Mouse (Mus musculus) small intestine, adult 2 months (tissue): ENCODE data around the gene Ccdc13. TPM values are rescaled to one million over a fixed set of nuclear protein-coding genes. Genes with fewer than 3 reads are reported as not detected.
A peak's percentile ranks its signal among the peaks of the same experiment; 100 is the strongest.

ENCODE experiments used
- H3K27ac ChIP-seq: fragments of 200-500 bp; 2 replicates; pipeline ENCODE4 v1.5.1; 2012; ENCODE audit warnings: low read depth, low read length, control low read depth, inconsistent platforms; ENCODE audit not compliant: insufficient read depth
- H3K27me3 ChIP-seq: fragments of 200-500 bp; 2 replicates; pipeline ENCODE4 v1.6.1; 2012; ENCODE audit warnings: mild to moderate bottlenecking, moderate library complexity, low read length, inconsistent platforms; ENCODE audit not compliant: control insufficient read depth, insufficient read depth
- H3K36me3 ChIP-seq: fragments of 200-500 bp; 2 replicates; pipeline ENCODE4 v1.6.1; 2012; ENCODE audit warnings: mild to moderate bottlenecking, low read length, control low read depth, inconsistent platforms; ENCODE audit not compliant: control insufficient read depth, insufficient read depth
- H3K4me1 ChIP-seq: fragments of 200-500 bp; 2 replicates; pipeline ENCODE4 v1.6.1; 2012; ENCODE audit warnings: low read length, inconsistent platforms, mixed read lengths; ENCODE audit not compliant: control insufficient read depth, insufficient read depth, insufficient read length
- H3K4me3 ChIP-seq: fragments of 200-500 bp; 2 replicates; pipeline ENCODE4 v1.5.1; 2012; ENCODE audit warnings: low read depth, mild to moderate bottlenecking, control low read depth, inconsistent platforms, low read length, moderate library complexity
- CTCF ChIP-seq: fragments of 200-500 bp; IDR thresholded peaks from 2 replicates; pipeline ENCODE4 v1.5.1; 2012; ENCODE audit warnings: low read depth, mild to moderate bottlenecking, control low read depth, inconsistent platforms, low read length, moderate library complexity, mixed read lengths; ENCODE audit not compliant: insufficient replicate concordance, insufficient read length; ENCODE audit errors: extremely low read depth
- POLR2A ChIP-seq: fragments of 200-500 bp; IDR thresholded peaks from 2 replicates; pipeline ENCODE4 v1.6.1; 2012; ENCODE audit warnings: low read depth, mild to moderate bottlenecking, control low read depth, inconsistent platforms, low read length, moderate library complexity
- WGBS: fragments of 180-500 bp; shearing (Covaris S2); methylation state at CpG from one replicate; pipeline ENCODE4 v1.1.7; 2018; 5-methylcytosine and 5-hydroxymethylcytosine counted together
- polyA plus RNA-seq: library from polyadenylated mRNA; depleted of rRNA; stranded (reverse); fragments of >200 nt; gene quantifications from 2 replicates; pipeline ENCODE4 v1.2.3, GENCODE M21; 2012

Gene Ccdc13
- polyA plus RNA-seq, 1 experiment, result 0.65 TPM

GRCm38 (mm10) chr9:121846526-121847118 is 7.4 kb upstream of the Ccdc13 start:
- Histone ChIP-seq H3K4me1 (no peaks in the 10 kb centered on the region), H3K27ac (no peak overlapping the region), H3K27me3 (no peaks in the 10 kb centered on the region), H3K4me3 (no peak overlapping the region), H3K36me3 (peaks cover 19% of the 10 kb centered on the region)
- 32% methylated on average over 10 of the region's 10 CpGs for WGBS
- no peak for TF ChIP-seq POLR2A
- peak; percentile 80; the same call in 1 of the 2 replicates for TF ChIP-seq CTCF

GRCm38 (mm10) chr9:121842914-121843313 is 3.7 kb upstream of the Ccdc13 start:
- peaks cover 2% of the 10 kb centered on the region; the same call in 1 of the 2 replicates for H3K4me1 ChIP-seq
- H3K27ac ChIP-seq, result no peak overlapping the region
- H3K36me3 ChIP-seq, result peaks cover 3% of the 10 kb centered on the region; the same call in 1 of the 2 replicates
- peaks cover 9% of the 10 kb centered on the region for H3K27me3 ChIP-seq
- peak; percentile 26; the same call in 1 of the 2 replicates for TF ChIP-seq CTCF
- TF ChIP-seq POLR2A, result no peak
- 94% methylated on average over 2 of the region's 2 CpGs for WGBS
- H3K4me3 ChIP-seq, result no peak overlapping the region

DNA sequence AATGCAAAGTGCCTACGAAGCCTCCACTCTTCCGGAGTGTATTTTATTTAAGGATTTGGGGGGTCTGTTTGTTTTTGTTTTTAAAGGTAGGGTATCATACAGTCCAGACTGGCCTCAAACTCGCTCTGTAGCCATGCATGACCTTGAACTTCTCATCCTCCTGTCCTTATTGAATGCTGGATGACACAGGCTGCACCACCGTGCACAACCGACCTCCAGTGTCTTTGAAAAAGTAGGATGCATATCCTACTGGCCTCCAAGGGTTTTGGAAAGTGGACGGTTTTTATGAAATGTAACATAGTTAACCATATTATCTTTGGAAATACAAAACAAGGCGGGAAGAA is 333 bp upstream of the Ccdc13 start:
- H3K27me3 ChIP-seq, result peaks cover 9% of the 10 kb centered on the region
- H3K36me3 ChIP-seq, result no peaks in the 10 kb centered on the region
- H3K4me3 ChIP-seq, result peak overlapping the region; percentile 43
- H3K27ac ChIP-seq, result no peak overlapping the region
- peaks cover 2% of the 10 kb centered on the region; the same call in 1 of the 2 replicates for H3K4me1 ChIP-seq
- WGBS, result 34% methylated on average over 7 of the region's 7 CpGs
- TF ChIP-seq POLR2A (no peak), CTCF (no peak)

DNA sequence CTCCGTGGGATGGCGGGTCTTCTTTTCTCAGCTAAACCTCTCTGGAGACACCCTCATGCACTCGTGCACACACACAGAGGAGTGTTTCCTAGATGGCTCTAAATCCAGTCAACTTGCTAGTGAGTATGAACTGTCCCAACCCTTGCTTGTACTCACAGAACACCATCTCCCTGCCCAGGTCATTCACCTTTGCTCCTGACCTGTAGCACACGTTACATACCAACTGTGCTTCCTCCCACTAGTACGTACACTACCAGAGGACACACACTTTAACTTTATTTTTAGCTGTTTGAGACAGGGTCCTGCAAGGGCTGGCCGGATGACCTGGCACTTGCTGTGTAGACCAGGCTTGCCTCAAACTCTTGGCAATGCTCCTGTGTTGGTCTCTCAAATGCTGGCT is 1.3 kb downstream of the Ccdc13 start:
- WGBS, result 84% methylated on average over 6 of the region's 6 CpGs
- Histone ChIP-seq H3K27ac (no peak overlapping the region), H3K36me3 (no peaks in the 10 kb centered on the region)

DNA sequence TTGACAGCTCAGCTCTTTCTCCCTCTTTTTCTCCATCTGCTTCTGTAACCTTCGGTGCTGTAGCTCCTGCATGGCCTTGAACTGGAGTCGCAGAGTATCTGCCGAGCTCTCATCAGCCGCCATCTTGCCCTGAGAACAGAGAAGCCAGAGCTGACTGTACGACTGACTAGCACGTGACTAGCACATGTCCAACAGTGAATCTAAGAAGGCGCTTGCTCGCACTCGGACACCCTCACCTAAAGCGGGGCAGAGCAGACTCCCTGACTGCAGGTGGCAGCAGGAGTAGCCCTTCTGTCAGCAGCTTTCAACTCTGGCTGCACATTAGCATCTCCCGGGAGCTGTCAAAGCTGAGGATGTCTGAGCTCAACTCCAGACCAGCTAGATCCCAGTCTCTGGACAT is 5.4 kb downstream of the Ccdc13 start:
- Histone ChIP-seq H3K27me3 (no peaks in the 10 kb centered on the region), H3K4me3 (no peak overlapping the region), H3K4me1 (no peaks in the 10 kb centered on the region), H3K27ac (no peak overlapping the region), H3K36me3 (no peaks in the 10 kb centered on the region)
- TF ChIP-seq POLR2A (no peak), CTCF (no peak)
- 76% methylated on average over 11 of the region's 11 CpGs for WGBS

More for the DNA sequence above, 1.3 kb downstream of the Ccdc13 start:
- peaks cover 2% of the 10 kb centered on the region; the same call in 1 of the 2 replicates for H3K4me1 ChIP-seq
- H3K4me3 ChIP-seq, result no peak overlapping the region
- TF ChIP-seq POLR2A (no peak), CTCF (no peak)
- H3K27me3 ChIP-seq, result peaks cover 9% of the 10 kb centered on the region

- TF ChIP-seq CTCF, result peak; percentile 73; the same call in 1 of the 2 replicates
- TF ChIP-seq POLR2A, result no peak
Observed at GRCm38 (mm10) chr9:121830956-121831293, 8.3 kb downstream of the Ccdc13 start.

DNA sequence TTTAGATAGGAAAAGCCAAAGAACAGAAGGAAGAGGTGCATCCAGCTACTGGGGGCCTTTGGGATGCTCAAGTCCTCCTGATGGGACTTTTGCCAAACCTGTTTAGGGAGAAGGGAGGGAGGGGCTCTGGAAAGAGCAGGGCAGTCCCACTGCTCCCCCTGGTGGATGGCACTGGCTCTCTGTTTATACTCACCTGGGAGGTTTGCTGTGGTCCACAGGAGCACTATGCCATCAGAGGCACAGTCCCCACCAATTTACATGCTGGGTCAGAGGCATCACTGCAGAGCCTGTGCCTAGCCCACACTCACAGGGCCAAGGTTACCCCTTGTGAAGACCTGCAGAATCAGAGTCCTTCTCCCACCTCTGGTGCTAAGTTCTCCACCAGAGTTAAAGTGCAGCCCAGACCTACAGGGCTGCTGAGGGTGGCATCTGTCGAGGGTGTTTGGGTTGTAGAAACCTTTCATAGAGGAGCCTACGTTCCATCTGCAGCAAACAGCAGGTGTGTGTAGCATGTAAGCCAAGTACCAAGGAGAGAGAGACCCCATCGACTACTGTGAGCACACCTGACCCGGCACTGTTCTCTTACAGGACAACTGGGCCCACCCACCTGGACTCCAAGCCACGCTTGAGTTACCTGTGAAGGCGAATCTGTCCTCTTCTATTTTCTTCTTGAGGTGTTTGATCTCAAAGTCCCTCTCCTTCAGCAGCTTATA is 8.9 kb downstream of the Ccdc13 start:
- Histone ChIP-seq H3K4me1 (no peaks in the 10 kb centered on the region), H3K27me3 (no peaks in the 10 kb centered on the region), H3K27ac (no peak overlapping the region), H3K36me3 (no peaks in the 10 kb centered on the region), H3K4me3 (no peak overlapping the region)
- WGBS, result 76% methylated on average over 6 of the region's 6 CpGs
- TF ChIP-seq CTCF, result peak; percentile 66
- no peak for TF ChIP-seq POLR2A

More at GRCm38 (mm10) chr9:121830956-121831293, 8.3 kb downstream of the Ccdc13 start:
- H3K27me3 ChIP-seq, result no peaks in the 10 kb centered on the region
- no peaks in the 10 kb centered on the region for H3K36me3 ChIP-seq
- H3K4me1 ChIP-seq, result no peaks in the 10 kb centered on the region
- 24% methylated on average over 6 of the region's 6 CpGs for WGBS
- no peak overlapping the region for H3K4me3 ChIP-seq
- no peak overlapping the region for H3K27ac ChIP-seq
